18 mouse cellular contexts compared by ENCODE assay signal in the genomic region with DNA sequence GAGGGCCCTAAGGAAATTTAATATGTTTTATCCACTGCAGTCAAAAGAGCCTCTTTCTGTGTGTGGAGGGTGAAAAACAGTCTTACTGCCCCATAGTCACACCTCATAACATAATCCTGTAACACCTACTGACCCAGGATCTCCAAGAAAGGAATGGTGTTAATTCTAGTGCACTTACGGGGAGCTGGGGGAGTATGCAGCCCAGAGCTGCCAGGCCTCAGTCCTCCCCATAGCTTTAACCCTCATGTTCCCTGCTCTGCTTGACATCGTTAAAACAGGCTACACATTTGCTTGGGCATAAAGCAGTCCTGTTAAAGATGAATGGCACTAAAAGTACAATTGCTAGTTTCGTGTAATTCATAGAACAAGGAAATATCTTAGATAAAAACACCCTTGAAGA.
"Had no signal": no experiment of that assay in that cellular context is flagged by ENCODE, and none has a peak within 500 bp of the region (broad histone marks: within the 10 kb centered on the region; RNA-seq: fewer than 3 reads in every experiment).

No protein-coding gene starts in this region.

- H3K9me3 ChIP-seq: kidney, embryonic 15.5 days; liver, embryonic 13.5 days; midbrain, embryonic 15.5 days; neural tube, embryonic 12.5 days; neural tube, embryonic 15.5 days had no signal

- H3K27ac ChIP-seq: kidney, embryonic 15.5 days; liver, embryonic 13.5 days; midbrain, embryonic 15.5 days; neural tube, embryonic 12.5 days; neural tube, embryonic 15.5 days had no signal

- H3K27me3 ChIP-seq: kidney, embryonic 15.5 days; liver, embryonic 13.5 days; neural tube, embryonic 12.5 days had no signal

- H3K36me3 ChIP-seq: kidney, embryonic 15.5 days; liver, embryonic 13.5 days; midbrain, embryonic 15.5 days; neural tube, embryonic 12.5 days; neural tube, embryonic 15.5 days had no signal

- ATAC-seq: midbrain, embryonic 15.5 days had no signal

- H3K4me3 ChIP-seq: kidney, embryonic 15.5 days; liver, embryonic 13.5 days; midbrain, embryonic 15.5 days; neural tube, embryonic 12.5 days; neural tube, embryonic 15.5 days had no signal

- H3K4me1 ChIP-seq: liver, embryonic 13.5 days had no signal

- DNase-seq: kidney, adult 11 months; kidney, adult 8-10 months; kidney, postnatal 10 days; kidney, postnatal 4 days; liver, embryonic 13.5 days; lung, adult 2 months; lung, postnatal 14 days; lung, postnatal 4 days; right cerebral cortex, adult 18-20 months; right cerebral cortex, postnatal 14 days; right cerebral cortex, postnatal 4 days; thymus, adult 18-20 months; thymus, postnatal 4 days had no signal

- H3K4me2 ChIP-seq: kidney, embryonic 15.5 days; liver, embryonic 13.5 days; midbrain, embryonic 11.5 days; midbrain, embryonic 15.5 days; neural tube, embryonic 12.5 days; neural tube, embryonic 15.5 days had no signal

- H3K9ac ChIP-seq: kidney, embryonic 15.5 days; liver, embryonic 13.5 days; midbrain, embryonic 15.5 days; neural tube, embryonic 12.5 days; neural tube, embryonic 15.5 days had no signal
